Mouse (Mus musculus): Measurements from ENCODE around the gene Aadacl2. TPM values are rescaled to one million over a fixed set of nuclear protein-coding genes. Genes with fewer than 3 reads are reported as not detected.

The Aadacl2 gene
- polyA plus RNA-seq (2012), result 0.06 TPM in 1 of 2 replicates, not detected in the other

GRCm38 (mm10) chr3:60006443-60006842 lies at the start of gene Aadacl2:
Gene Aadacl2, plus strand, starts transcription at chr3:60006743.

DNA sequence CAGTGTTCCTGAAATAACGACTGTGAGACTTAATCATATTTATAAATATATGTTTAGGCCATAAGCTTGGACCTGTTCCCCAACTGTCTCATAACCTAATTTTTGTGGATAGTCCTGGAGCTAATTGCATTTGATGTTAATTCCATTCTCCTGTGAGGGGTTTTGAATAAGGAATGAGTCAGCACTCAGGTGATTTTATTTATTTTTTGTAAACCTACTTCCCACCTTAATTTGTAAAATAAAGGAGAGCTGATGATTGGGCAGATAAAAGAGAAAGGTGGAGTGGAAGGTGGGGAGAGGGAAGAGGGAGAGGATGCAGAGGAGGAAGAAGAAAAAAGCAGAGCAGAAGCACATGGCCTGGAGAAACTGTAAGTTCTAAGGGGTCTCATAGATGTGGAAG lies 18.9 kb downstream of the Aadacl2 start, which contains the start of gene Aadac:
Gene Aadac (plus strand): TSS at position 301 of the 400 bp plus-strand sequence.

Other genes starting within 250 kb of the Aadacl2 start
- gene Gm8298, start 145.7 kb upstream of the Aadacl2 start, polyA plus RNA-seq (2012), result not detected in 2 replicates
- not detected in 2 replicates for gene C130079G13Rik, start 81.5 kb upstream of the Aadacl2 start, polyA plus RNA-seq (2012)
- not detected in 2 replicates for gene Aadac, start 19.0 kb downstream of the Aadacl2 start, polyA plus RNA-seq (2012)
- gene Sucnr1, start 75.1 kb downstream of the Aadacl2 start, polyA plus RNA-seq (2012), result not detected in 2 replicates

Measured in megakaryocyte-erythroid progenitor cell, adult 5 weeks (primary cell).